Mouse (Mus musculus): ENCODE data around the gene Pank3.
"Not testable (repeated sequence)": the region's sequence is repeated elsewhere in the genome, so short reads cannot be mapped to it uniquely, and the experiment has no call there.

Pank3 gene

DNA sequence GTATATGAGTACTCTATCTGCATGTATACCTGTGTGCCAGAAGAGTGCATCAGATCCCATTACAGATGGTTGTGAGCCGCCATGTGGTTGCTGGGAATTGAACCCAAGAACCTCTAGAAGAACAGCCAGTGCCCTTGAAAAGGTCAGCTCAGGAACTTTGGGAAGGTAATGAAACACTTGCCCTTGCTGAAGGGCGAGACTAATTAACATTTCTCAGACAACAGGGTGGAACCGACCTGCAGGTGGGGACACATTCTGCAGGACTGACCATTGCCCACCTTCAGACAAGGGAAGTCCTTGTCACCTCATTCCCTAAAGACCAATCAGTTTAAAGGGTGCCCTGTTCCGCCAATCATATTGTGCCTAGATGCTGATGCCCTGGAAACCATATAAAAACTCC lies 71.5 kb downstream of the Pank3 start:
- not testable (repeated sequence) for DNase-seq (ENCODE audit: low spot score)
